Mouse (Mus musculus) embryonic fibroblast, embryonic 13.5 days (primary cell): ENCODE measurements around the gene Crtc1.

Experiments used
- CTCF ChIP-seq: IDR thresholded peaks from 2 replicates; pipeline ENCODE4 v1.5.1; 2011; ENCODE audit warnings: mild to moderate bottlenecking, control low read depth, low read length, moderate library complexity, borderline replicate concordance; ENCODE audit not compliant: insufficient read depth
- POLR2A ChIP-seq: IDR thresholded peaks from 2 replicates; pipeline ENCODE4 v1.6.1; 2011; ENCODE audit warnings: low read depth, mild to moderate bottlenecking, control low read depth, low read length, moderate library complexity

DNA sequence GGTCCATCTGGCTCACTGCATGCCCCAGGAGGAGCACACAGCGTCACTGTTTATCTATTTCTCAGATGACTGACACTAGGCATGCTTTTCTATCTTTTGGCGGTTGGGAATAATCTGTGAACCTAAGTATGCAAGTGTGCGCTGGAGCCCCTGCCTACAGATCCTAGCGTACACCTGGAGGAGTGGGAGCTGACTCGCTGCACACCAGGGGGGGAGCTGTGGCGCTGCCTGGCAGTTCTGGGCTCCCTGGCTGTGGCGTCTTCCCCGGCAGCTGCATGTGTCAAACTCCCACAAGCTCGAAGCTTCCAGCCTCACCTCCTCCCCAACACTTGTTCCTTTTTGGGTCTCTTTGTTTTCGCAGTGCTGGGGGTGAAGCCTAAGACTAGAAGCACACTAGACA is 21.5 kb downstream of the Crtc1 start:
- TF ChIP-seq POLR2A: no peak
- no peak for TF ChIP-seq CTCF
